Mouse (Mus musculus): ENCODE measurements around the gene Mvb12a.

DNA sequence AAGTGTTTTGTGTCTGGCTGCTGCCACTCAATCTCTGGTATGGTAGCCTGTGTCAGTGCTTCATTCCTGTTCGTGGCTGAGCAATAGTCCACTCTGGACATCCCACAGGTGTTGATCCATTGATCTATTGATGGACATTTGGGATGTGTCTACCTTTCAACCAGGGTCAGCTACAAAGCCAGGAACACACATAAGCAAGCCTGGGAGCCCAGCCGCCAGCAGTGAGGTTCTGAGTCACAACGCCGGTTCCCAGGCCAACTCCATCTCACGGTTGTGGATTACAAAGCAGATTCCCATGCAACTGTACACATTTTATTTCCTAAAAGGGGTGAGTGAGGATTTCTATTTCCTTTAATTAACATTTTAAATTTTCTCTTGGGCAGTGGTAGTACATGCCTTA, 18.0 kb downstream of the Mvb12a start:
- no peak for TF ChIP-seq CTCF (IDR thresholded peaks at IDR 0.05; ENCODE audit: low read depth)
- no peak for TF ChIP-seq EP300 (IDR thresholded peaks at IDR 0.05; ENCODE audit: low read depth)

Data from liver, postnatal 0 days (tissue).